Mouse (Mus musculus): ENCODE results near the gene Slc4a1ap. TPM values are rescaled to one million over a fixed set of nuclear protein-coding genes. Genes with fewer than 3 reads are reported as not detected.

The Slc4a1ap gene
- total RNA-seq (2012; rRNA removed), result 25.7 and 30.0 TPM in 2 replicates
- 27.9 and 31.0 TPM in 2 replicates for total RNA-seq (2014; rRNA removed)
- 41.1 and 50.6 TPM in 2 replicates for polyA plus RNA-seq (2012; ENCODE audit: insufficient read length, low read depth)

DNA sequence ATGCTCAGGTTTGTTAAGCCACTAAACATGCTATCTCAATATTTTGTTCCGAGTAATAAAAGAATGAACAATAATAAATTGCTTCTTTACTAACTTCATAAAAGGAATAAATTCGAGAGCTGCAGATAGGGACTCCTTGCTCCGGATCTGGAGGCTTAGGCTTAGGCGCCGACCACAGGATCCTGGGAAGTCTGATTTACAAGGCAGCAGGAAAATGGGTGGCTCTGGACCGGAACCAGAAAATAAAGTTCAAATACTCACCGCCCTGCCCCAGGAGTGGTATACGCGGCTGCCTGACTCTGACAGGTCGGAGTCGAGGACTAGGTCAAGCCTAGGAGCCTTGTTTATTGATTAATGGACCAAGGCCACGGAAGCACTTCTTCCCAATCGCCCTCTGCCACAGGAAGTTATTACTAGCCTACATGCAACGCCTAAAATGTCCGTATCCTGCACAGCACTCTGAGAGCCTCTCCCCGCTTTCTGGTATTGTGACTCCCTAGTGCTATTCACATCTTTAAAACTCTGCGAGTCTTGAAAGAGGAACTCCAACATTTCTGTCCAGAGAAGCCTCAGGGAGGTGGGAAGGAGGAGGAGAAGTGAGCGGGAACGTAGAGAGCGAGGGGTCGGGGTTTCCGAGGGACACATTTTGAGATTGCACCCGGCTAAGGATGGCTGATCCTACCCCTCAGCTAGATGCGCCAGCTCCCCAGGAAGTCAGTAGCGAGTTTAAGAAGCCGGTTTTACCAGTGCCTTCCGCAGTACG lies at the start of gene Slc4a1ap:
Gene Slc4a1ap, plus strand, starts transcription at position 642 of the 763 bp plus-strand sequence.
- dilution Hi-C loops (cut with MboI; ENCODE audit: extremely low pct_ligation_motif_present, extremely low pct_unique_long_range_greater_than_20kb, low sequenced_read_pairs), result no loop called here
- H3K79me2 ChIP-seq (replicated peaks; ENCODE audit: control insufficient read depth, extremely low read depth, insufficient read depth, poor library complexity, severe bottlenecking), result peaks cover 28% of the 10 kb centered on the region
- H3K9ac ChIP-seq (ENCODE audit: insufficient read depth, low read depth), result peak within 1 kb of the TSS; percentile 92
- H3K4me2 ChIP-seq (ENCODE audit: insufficient read depth, low read depth, poor library complexity, severe bottlenecking), result peak within 1 kb of the TSS; percentile 99
- H3K27me3 ChIP-seq (replicated peaks), result no peaks in the 10 kb centered on the region
- in situ Hi-C loops (cut with MboI; ENCODE audit: low pct_ligation_motif_present, low pct_unique_long_range_greater_than_20kb, low sequenced_read_pairs), result no loop called here
- no peak within 1 kb of the TSS for H3K27ac ChIP-seq (ENCODE audit: insufficient read depth, low read depth)
- peak; percentile 71 for DNase-seq (ENCODE audit: extremely low read depth)
- peaks cover 7 to 33% of the 10 kb centered on the region in 2 experiments; a peak in 3 of 4 replicates for H3K4me1 ChIP-seq (ENCODE audit: control insufficient read depth in 1 of 2, insufficient read depth in 2 of 2)
- peak within 1 kb of the TSS; percentile 77 to 99 (median 99) for H3K4me3 ChIP-seq (replicated peaks in 1 of 3; ENCODE audit: low read depth in 2 of 3, low read length in 2 of 3, poor library complexity in 1 of 3)
- H3K9me3 ChIP-seq (replicated peaks; ENCODE audit: low read length), result no peaks in the 10 kb centered on the region
- TF ChIP-seq USF1 (IDR thresholded peaks at IDR 0.05; ENCODE audit: low read depth, low read length), result no peak
- TF ChIP-seq ZNF384 (IDR thresholded peaks at IDR 0.05; ENCODE audit: low read depth, low read length), result no peak
- no peak for TF ChIP-seq MEF2A (IDR thresholded peaks at IDR 0.05; ENCODE audit: borderline replicate concordance, low read depth, low read length)
- no peak for TF ChIP-seq ZKSCAN1 (IDR thresholded peaks at IDR 0.05; ENCODE audit: borderline replicate concordance, low read depth, low read length)
- TF ChIP-seq USF2 (conservative IDR thresholded peaks at IDR 0.05; ENCODE audit: low read depth, low read length), result no peak
- peak; percentile 96 for TF ChIP-seq CHD2 (IDR thresholded peaks at IDR 0.05; ENCODE audit: low read length)
- TF ChIP-seq IRF4 (IDR thresholded peaks at IDR 0.05; ENCODE audit: low read depth, low read length), result peak; percentile 42; the same call in 1 of the 2 replicates
- TF ChIP-seq MAZ (IDR thresholded peaks at IDR 0.05; ENCODE audit: low read depth, low read length), result no peak
- TF ChIP-seq CHD1 (IDR thresholded peaks at IDR 0.05; ENCODE audit: low read depth, low read length), result no peak
- TF ChIP-seq GABPA (IDR thresholded peaks at IDR 0.05; ENCODE audit: insufficient replicate concordance, low read depth, low read length), result no peak
- no peak for TF ChIP-seq BHLHE40 (IDR thresholded peaks at IDR 0.05; ENCODE audit: low read depth, low read length)
- peak; percentile 88 for TF ChIP-seq TBP (conservative IDR thresholded peaks at IDR 0.05; ENCODE audit: low read depth, low read length)
- TF ChIP-seq POLR2A (IDR thresholded peaks at IDR 0.05; ENCODE audit: low read depth, low read length), result peak; percentile 77
- no peak for TF ChIP-seq ZMIZ1 (IDR thresholded peaks at IDR 0.05; ENCODE audit: low read depth, low read length)
- TF ChIP-seq NRF1 (IDR thresholded peaks at IDR 0.05; ENCODE audit: low read depth, low read length), result no peak
- no peak for TF ChIP-seq MYC (IDR thresholded peaks at IDR 0.05; ENCODE audit: low read depth, low read length)
- peak; percentile 81 for TF ChIP-seq TCF12 (IDR thresholded peaks at IDR 0.05; ENCODE audit: low read depth, low read length)
- no peak for TF ChIP-seq MXI1 (IDR thresholded peaks at IDR 0.05; ENCODE audit: low read depth, low read length)
- TF ChIP-seq KAT2A (IDR thresholded peaks at IDR 0.05; ENCODE audit: insufficient replicate concordance, low read length), result peak; percentile 87; the same call in 1 of the 2 replicates
- no peak for TF ChIP-seq UBTF (IDR thresholded peaks at IDR 0.05; ENCODE audit: low read depth, low read length)
- no peak for TF ChIP-seq MAFK (IDR thresholded peaks at IDR 0.05; ENCODE audit: insufficient replicate concordance, low read length)
- no peak for TF ChIP-seq SMC3 (IDR thresholded peaks at IDR 0.05; ENCODE audit: low read depth, low read length)
- no peak for TF ChIP-seq ZC3H11A (IDR thresholded peaks at IDR 0.05; ENCODE audit: low read depth, low read length)
- TF ChIP-seq EP300 (IDR thresholded peaks at IDR 0.05; ENCODE audit: low read length), result no peak
- no peak for TF ChIP-seq RCOR1 (conservative IDR thresholded peaks at IDR 0.05; ENCODE audit: low read depth, low read length)
- TF ChIP-seq NELFE (IDR thresholded peaks at IDR 0.05; ENCODE audit: low read depth, low read length), result 0 out of 2 replicates have a peak, but pooled peaks have one; percentile 59
- no peak for TF ChIP-seq JUN (IDR thresholded peaks at IDR 0.05; ENCODE audit: insufficient read depth, low read depth, low read length)
- no peak for TF ChIP-seq ETS1 (conservative IDR thresholded peaks at IDR 0.05; ENCODE audit: low read depth, low read length)
- no peak for TF ChIP-seq RAD21 (IDR thresholded peaks at IDR 0.05; ENCODE audit: low read depth, low read length)
- TF ChIP-seq MAX (IDR thresholded peaks at IDR 0.05; ENCODE audit: low read length), result no peak
- no peak for TF ChIP-seq E2F4 (IDR thresholded peaks at IDR 0.05; ENCODE audit: insufficient replicate concordance, low read depth, low read length)
- TF ChIP-seq PAX5 (IDR thresholded peaks at IDR 0.05; ENCODE audit: low read length), result no peak
- no peak for TF ChIP-seq CTCF (conservative IDR thresholded peaks at IDR 0.05 in 1 of 2, IDR thresholded peaks at IDR 0.05 in 1 of 2; ENCODE audit: low read depth in 2 of 2, low read length in 2 of 2)
- no peak for TF ChIP-seq JUND (conservative IDR thresholded peaks at IDR 0.05; ENCODE audit: low read depth, low read length)
- peak; percentile 60; the same call in 1 of the 2 replicates for TF ChIP-seq ELF1 (IDR thresholded peaks at IDR 0.05; ENCODE audit: low read depth, low read length)
- TF ChIP-seq HCFC1 (IDR thresholded peaks at IDR 0.05; ENCODE audit: low read depth, low read length), result peak; percentile 90
- no peak for TF ChIP-seq POLR2AphosphoS2 (IDR thresholded peaks at IDR 0.05; ENCODE audit: low read depth, low read length)
- peak; percentile 80 for TF ChIP-seq SIN3A (IDR thresholded peaks at IDR 0.05; ENCODE audit: low read length)
- H3K36me3 ChIP-seq (replicated peaks in 1 of 2; ENCODE audit: control insufficient read depth in 1 of 2, insufficient read depth in 1 of 2, low read length in 1 of 2), result peaks cover 22 to 46% of the 10 kb centered on the region in 2 experiments
